Comparison of ENCODE assay signal across 14 mouse cellular contexts in genomic region chr6:84430925-84431621, GRCm38 (mm10).
DNase-seq lines count a peak whose midpoint lies in the region; ATAC-seq and TF ChIP-seq lines count a peak whose summit lies in the region.
"Had no signal": no experiment of that assay in that cellular context is flagged by ENCODE, and none has a peak within 500 bp of the region (broad histone marks: within the 10 kb centered on the region; RNA-seq: fewer than 3 reads in every experiment).

No protein-coding gene starts in this region.

- no peak overlapping the region for H3K9ac ChIP-seq in hindbrain, embryonic 12.5 days
- H3K9ac ChIP-seq in hindbrain, embryonic 14.5 days: no peak overlapping the region
- H3K9ac ChIP-seq in embryonic facial prominence, embryonic 11.5 days (replicated peaks; ENCODE audit: low read length): peak overlapping the region; percentile 53
- no peak overlapping the region for H3K9ac ChIP-seq in neural tube, embryonic 15.5 days (replicated peaks)
- H3K9ac ChIP-seq: hindbrain, embryonic 15.5 days; lung, embryonic 15.5 days had no signal

- no peak for ATAC-seq in hindbrain, embryonic 12.5 days (ENCODE audit: low FRiP score)
- no peak for ATAC-seq in hindbrain, embryonic 14.5 days (ENCODE audit: low FRiP score)
- peak; percentile 79 for ATAC-seq in embryonic facial prominence, embryonic 11.5 days (replicated peaks; ENCODE audit: insufficient number of reproducible peaks, low FRiP score, low TSS enrichment, low read depth)
- no peak for ATAC-seq in neural tube, embryonic 15.5 days (ENCODE audit: low FRiP score)
- ATAC-seq: activated CD4-positive, CD25-positive, alpha-beta regulatory T cell, adult 4 months; CD4-positive, CD25-positive, alpha-beta regulatory T cell, adult 4 months had no signal

- H3K4me1 ChIP-seq in hindbrain, embryonic 12.5 days: peaks cover 6% of the 10 kb centered on the region; the same call in 1 of the 2 replicates
- H3K4me1 ChIP-seq in hindbrain, embryonic 14.5 days (replicated peaks; ENCODE audit: control insufficient read depth, insufficient read depth, low read length): no peaks in the 10 kb centered on the region
- peaks cover 4% of the 10 kb centered on the region; the same call in 1 of the 2 replicates for H3K4me1 ChIP-seq in embryonic facial prominence, embryonic 11.5 days (ENCODE audit: control insufficient read depth, insufficient read depth, low read length)
- peaks cover 57% of the 10 kb centered on the region for H3K4me1 ChIP-seq in limb, embryonic 10.5 days
- H3K4me1 ChIP-seq in neural tube, embryonic 15.5 days: peaks cover 15% of the 10 kb centered on the region; the same call in 1 of the 2 replicates
- H3K4me1 ChIP-seq in lung, adult 2 months (ENCODE audit: control insufficient read depth, insufficient read depth, low read length): no peaks in the 10 kb centered on the region
- H3K4me1 ChIP-seq: hindbrain, embryonic 15.5 days; lung, embryonic 15.5 days had no signal

- intact Hi-C loops in heart, postnatal 10 days (cut with DNase I): no loop called here

- peaks cover 6% of the 10 kb centered on the region; the same call in 1 of the 2 replicates for H3K27me3 ChIP-seq in hindbrain, embryonic 12.5 days
- no peaks in the 10 kb centered on the region; the same call in 1 of the 2 replicates for H3K27me3 ChIP-seq in hindbrain, embryonic 14.5 days (ENCODE audit: control insufficient read depth, insufficient read depth, low read length)
- H3K27me3 ChIP-seq in embryonic facial prominence, embryonic 11.5 days (ENCODE audit: control insufficient read depth, insufficient read depth, low read length): no peaks in the 10 kb centered on the region
- peaks cover 22% of the 10 kb centered on the region; the same call in 1 of the 2 replicates for H3K27me3 ChIP-seq in limb, embryonic 10.5 days (ENCODE audit: low read depth, poor library complexity, severe bottlenecking)
- H3K27me3 ChIP-seq in neural tube, embryonic 15.5 days (replicated peaks): no peaks in the 10 kb centered on the region
- H3K27me3 ChIP-seq: hindbrain, embryonic 15.5 days; lung, embryonic 15.5 days had no signal

- TF ChIP-seq POLR2A in lung, adult 2 months (IDR thresholded peaks at IDR 0.05; ENCODE audit: borderline replicate concordance, extremely low read depth, low read depth, low read length): no peak

- no peaks in the 10 kb centered on the region for H3K9me3 ChIP-seq in hindbrain, embryonic 12.5 days (replicated peaks)
- H3K9me3 ChIP-seq in hindbrain, embryonic 14.5 days (ENCODE audit: control insufficient read depth, low read length): no peaks in the 10 kb centered on the region
- H3K9me3 ChIP-seq in embryonic facial prominence, embryonic 11.5 days (replicated peaks; ENCODE audit: control insufficient read depth, low read length): no peaks in the 10 kb centered on the region
- no peaks in the 10 kb centered on the region for H3K9me3 ChIP-seq in limb, embryonic 10.5 days (replicated peaks)
- no peaks in the 10 kb centered on the region for H3K9me3 ChIP-seq in neural tube, embryonic 15.5 days (replicated peaks)
- H3K9me3 ChIP-seq: hindbrain, embryonic 15.5 days; lung, embryonic 15.5 days had no signal

- WGBS in hindbrain, embryonic 12.5 days: 45% methylated on average over 12 of the region's 12 CpGs
- 47% methylated on average over 12 of the region's 12 CpGs for WGBS in hindbrain, embryonic 14.5 days
- WGBS in embryonic facial prominence, embryonic 11.5 days: 19% methylated on average over 12 of the region's 12 CpGs
- WGBS in limb, embryonic 10.5 days: 12% methylated on average over 12 of the region's 12 CpGs
- WGBS in neural tube, embryonic 15.5 days: 33% methylated on average over 12 of the region's 12 CpGs
- 81% methylated on average over 12 of the region's 12 CpGs for WGBS in lung, adult 2 months

- 0 out of 2 replicates have a peak overlapping the region, but pooled peaks have one; percentile 0 for H3K4me2 ChIP-seq in hindbrain, embryonic 12.5 days (replicated peaks)
- H3K4me2 ChIP-seq in hindbrain, embryonic 14.5 days (replicated peaks): no peak overlapping the region
- H3K4me2 ChIP-seq in embryonic facial prominence, embryonic 11.5 days (ENCODE audit: low read depth, low read length): no peak overlapping the region; the same call in 1 of the 2 replicates
- H3K4me2 ChIP-seq in neural tube, embryonic 15.5 days: 0 out of 2 replicates have a peak overlapping the region, but pooled peaks have one; percentile 6
- H3K4me2 ChIP-seq: hindbrain, embryonic 15.5 days; lung, embryonic 15.5 days had no signal

- no peaks in the 10 kb centered on the region for H3K36me3 ChIP-seq in hindbrain, embryonic 12.5 days
- no peaks in the 10 kb centered on the region for H3K36me3 ChIP-seq in hindbrain, embryonic 14.5 days (replicated peaks; ENCODE audit: control insufficient read depth, insufficient read depth)
- H3K36me3 ChIP-seq in embryonic facial prominence, embryonic 11.5 days (replicated peaks; ENCODE audit: control insufficient read depth, insufficient read depth, low read depth, low read length): no peaks in the 10 kb centered on the region
- no peaks in the 10 kb centered on the region for H3K36me3 ChIP-seq in limb, embryonic 10.5 days
- no peaks in the 10 kb centered on the region for H3K36me3 ChIP-seq in neural tube, embryonic 15.5 days
- H3K36me3 ChIP-seq: hindbrain, embryonic 15.5 days; lung, embryonic 15.5 days had no signal

- no peak for TF ChIP-seq CTCF in lung, adult 2 months (IDR thresholded peaks at IDR 0.05; ENCODE audit: insufficient read depth, low read length)

- H3K27ac ChIP-seq in hindbrain, embryonic 12.5 days: no peak overlapping the region
- no peak overlapping the region for H3K27ac ChIP-seq in hindbrain, embryonic 14.5 days
- peak overlapping the region; percentile 87 for H3K27ac ChIP-seq in embryonic facial prominence, embryonic 11.5 days (replicated peaks; ENCODE audit: low read depth, low read length)
- peak overlapping the region; percentile 87 for H3K27ac ChIP-seq in limb, embryonic 10.5 days
- H3K27ac ChIP-seq in neural tube, embryonic 15.5 days (replicated peaks): no peak overlapping the region
- H3K27ac ChIP-seq: hindbrain, embryonic 15.5 days; lung, embryonic 15.5 days had no signal

- DNase-seq in hindbrain, embryonic 14.5 days (ENCODE audit: low spot score): no peak
- peak; percentile 88 for DNase-seq in embryonic facial prominence, embryonic 11.5 days (ENCODE audit: low spot score)
- DNase-seq in limb, embryonic 10.5 days (ENCODE audit: low spot score): peak; percentile 61
- no peak for DNase-seq in kidney, adult 8-10 months
- DNase-seq in heart, postnatal 10 days: no peak
- no peak for DNase-seq in lung, adult 2 months
- DNase-seq: cerebellum, adult 8-10 months; kidney, postnatal 4 days had no signal

- H3K4me3 ChIP-seq in hindbrain, embryonic 12.5 days: no peak overlapping the region
- H3K4me3 ChIP-seq in hindbrain, embryonic 14.5 days (replicated peaks; ENCODE audit: low read length): no peak overlapping the region
- no peak overlapping the region for H3K4me3 ChIP-seq in embryonic facial prominence, embryonic 11.5 days (ENCODE audit: low read depth, low read length)
- peak overlapping the region; percentile 30 for H3K4me3 ChIP-seq in limb, embryonic 10.5 days
- H3K4me3 ChIP-seq in neural tube, embryonic 15.5 days (replicated peaks): no peak overlapping the region
- no peak overlapping the region for H3K4me3 ChIP-seq in lung, adult 2 months (replicated peaks; ENCODE audit: extremely low read depth, low read depth, low read length)
- H3K4me3 ChIP-seq: hindbrain, embryonic 15.5 days; lung, embryonic 15.5 days had no signal

Comparison
In these comparisons a context has a peak if more than half of its experiments do, and no peak if none do; other contexts are left out.
1. H3K4me2 ChIP-seq: peak in hindbrain, embryonic 12.5 days (single experiment) and neural tube, embryonic 15.5 days (single experiment); none in hindbrain, embryonic 14.5 days (single experiment) and embryonic facial prominence, embryonic 11.5 days (single experiment).
2. H3K27ac ChIP-seq: peak in embryonic facial prominence, embryonic 11.5 days (single experiment) and limb, embryonic 10.5 days (single experiment); none in hindbrain, embryonic 12.5 days (single experiment), hindbrain, embryonic 14.5 days (single experiment) and neural tube, embryonic 15.5 days (single experiment).
3. DNase-seq: peak in embryonic facial prominence, embryonic 11.5 days (single experiment) and limb, embryonic 10.5 days (single experiment); none in hindbrain, embryonic 14.5 days (single experiment), kidney, adult 8-10 months (0 of 2), heart, postnatal 10 days (0 of 2) and lung, adult 2 months (single experiment).